Mouse (Mus musculus): ENCODE measurements around the gene Zcchc24.
A peak's percentile ranks its signal among the peaks of the same experiment; 100 is the strongest.
"Not testable (repeated sequence)": the region's sequence is repeated elsewhere in the genome, so short reads cannot be mapped to it uniquely, and the experiment has no call there.

Zcchc24 gene

GRCm38 (mm10) chr14:25768915-25769625 lies at the start of gene Zcchc24:
Gene Zcchc24, minus strand, starts transcription at chr14:25769039.
- DNase-seq (ENCODE audit: low read depth, low spot score), result peak; percentile 96

- peak; percentile 79 for DNase-seq (ENCODE audit: low read depth, low spot score)
Observed at GRCm38 (mm10) chr14:25816416-25816815, 47.6 kb upstream of the Zcchc24 start.

DNA sequence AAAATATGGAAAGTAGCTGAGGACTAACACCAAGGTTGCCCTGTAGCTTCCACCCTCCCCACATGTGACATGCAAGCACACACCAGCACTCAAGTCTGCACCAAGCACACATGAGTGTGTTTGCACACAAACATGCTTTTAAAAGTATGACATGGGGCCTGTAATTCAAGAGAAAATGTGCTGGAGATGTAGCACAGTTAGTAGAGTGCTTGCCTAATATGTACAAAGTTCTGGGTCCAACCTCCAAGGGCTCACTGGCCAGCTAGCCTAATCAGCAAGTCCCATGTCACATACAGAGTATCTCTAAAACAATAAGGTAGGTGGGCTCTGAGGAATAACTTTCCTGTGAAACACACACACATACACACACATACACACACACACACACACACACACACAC lies 45.3 kb upstream of the Zcchc24 start:
- DNase-seq (ENCODE audit: low read depth, low spot score), result no peak

DNA sequence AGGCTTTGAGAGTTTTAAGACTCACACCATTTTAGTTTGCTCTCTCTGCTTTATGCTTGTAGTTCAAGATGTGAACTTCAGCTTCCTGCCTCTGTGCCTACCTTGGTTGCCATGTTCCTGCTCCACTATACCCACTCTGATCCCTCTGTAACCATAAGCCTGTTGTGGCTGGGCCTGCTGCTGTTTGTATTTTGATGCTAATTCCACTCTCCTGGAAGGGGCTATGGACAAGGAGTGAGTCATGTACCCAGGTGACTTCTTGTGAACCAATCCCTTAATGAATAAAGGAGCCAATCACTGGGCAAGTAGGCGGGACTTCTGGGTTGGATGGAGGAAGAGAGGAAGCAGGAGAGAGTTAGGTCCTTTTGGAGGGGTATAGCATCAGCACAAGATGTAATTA lies 42.2 kb upstream of the Zcchc24 start:
- not testable (repeated sequence) for DNase-seq (ENCODE audit: low read depth, low spot score)

- DNase-seq (ENCODE audit: low read depth, low spot score), result no peak
Observed at GRCm38 (mm10) chr14:25806561-25806960, 37.7 kb upstream of the Zcchc24 start.

DNA sequence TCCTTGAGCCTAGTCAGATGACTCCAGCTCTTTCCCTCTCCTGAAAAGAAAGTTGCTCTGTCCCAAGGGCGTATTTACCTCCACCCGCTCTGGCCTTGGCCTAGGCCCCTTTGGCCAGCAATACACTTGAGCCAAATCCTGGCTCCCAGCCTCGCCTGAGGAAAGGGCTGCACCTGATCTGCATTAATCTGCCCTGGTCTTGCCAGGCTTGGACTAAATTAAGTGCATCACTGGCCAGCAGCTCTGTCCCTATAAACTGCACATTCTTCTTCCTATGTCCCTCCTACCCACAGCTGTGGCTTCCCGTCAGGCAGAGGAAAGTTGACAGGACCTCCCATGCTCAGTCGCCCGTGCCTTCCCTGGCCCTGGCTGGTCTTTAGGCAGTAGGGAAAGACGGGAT lies 37.0 kb upstream of the Zcchc24 start:
- no peak for DNase-seq (ENCODE audit: low read depth, low spot score)

DNA sequence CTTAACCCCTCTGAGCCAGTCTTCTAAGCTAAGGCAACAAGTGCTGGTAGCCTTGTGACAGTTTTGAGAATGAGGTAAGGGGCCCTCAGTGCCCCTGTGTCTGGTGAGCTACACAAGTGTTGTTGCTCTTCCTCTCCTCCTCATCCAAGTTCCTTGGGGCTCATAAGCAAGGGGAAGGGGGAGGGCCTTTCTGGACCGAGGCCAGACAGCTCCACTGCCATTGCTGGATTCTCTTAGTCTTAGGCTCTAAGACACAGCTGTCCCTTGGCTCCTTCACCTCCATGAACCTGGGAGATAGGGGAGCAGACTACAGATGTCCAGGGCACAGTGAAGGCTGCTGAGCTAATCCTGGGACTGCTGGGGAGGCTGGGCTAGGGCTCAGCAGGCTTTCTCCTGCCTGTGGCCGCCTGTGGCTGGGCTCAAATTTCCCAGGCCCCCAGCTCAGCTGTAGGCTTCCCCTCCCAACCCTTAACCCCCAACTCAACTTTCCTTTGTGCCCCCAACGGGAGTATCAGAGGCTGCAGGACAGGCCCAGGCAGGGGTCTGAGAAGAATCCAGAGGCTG lies 34.5 kb upstream of the Zcchc24 start:
- no peak for DNase-seq (ENCODE audit: low read depth, low spot score)

DNA sequence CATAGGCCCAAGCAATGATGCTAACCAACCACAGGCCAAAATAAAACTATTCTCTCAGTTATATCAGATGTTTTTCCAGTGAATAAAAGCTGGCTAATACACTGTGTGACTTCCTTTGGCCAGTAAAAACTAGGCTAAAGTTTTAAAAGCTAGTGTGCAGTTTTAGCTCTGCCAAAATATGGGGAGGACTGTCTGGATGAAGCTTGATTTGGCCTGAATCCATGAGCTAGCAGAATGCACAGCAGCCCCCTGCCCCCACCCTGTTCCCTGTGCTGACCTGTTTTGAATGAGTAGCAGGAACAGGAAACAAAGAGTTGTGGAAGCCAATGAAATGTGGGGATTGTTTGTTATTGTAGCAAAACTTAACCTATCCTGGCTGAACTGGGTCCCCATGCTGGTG lies 33.7 kb upstream of the Zcchc24 start:
- no peak for DNase-seq (ENCODE audit: low read depth, low spot score)

DNA sequence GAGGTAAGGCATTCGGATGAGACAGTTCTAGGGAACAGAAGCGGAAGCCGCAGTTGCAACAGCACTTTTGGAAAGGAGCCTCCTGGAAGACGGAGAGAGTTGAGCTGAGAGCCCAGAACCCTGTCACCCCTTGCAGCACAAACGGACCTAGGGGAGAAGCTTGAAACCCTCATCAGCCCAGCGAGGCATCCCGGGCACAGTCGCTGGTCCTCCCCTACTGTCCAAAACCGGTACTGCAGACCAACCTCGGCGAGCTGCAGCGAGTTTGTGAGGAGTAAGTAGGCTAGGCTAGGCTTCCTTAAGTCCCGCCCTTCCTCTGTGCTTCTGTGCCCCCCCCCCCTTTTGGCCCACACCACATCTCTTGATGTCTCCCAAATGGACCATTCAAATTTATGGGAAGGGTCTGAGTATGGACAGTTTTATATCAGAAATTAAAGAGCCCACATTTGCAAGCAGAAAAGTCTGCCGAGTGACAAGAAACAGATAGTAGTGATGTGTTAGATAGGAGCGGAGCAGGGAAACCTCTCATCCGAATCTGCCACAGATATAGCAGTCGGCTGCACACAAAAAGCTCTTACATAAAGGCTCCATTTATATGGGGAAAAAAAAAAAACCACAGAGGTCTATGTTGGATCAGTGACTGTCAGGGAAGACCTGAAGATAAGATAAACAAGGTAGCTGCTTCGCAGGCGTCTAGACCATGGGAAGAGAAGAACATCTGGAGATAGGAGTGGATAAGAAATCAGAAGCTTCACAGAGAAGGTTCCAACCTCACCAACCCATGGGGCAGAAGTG lies 31.5 kb upstream of the Zcchc24 start:
- DNase-seq (ENCODE audit: low read depth, low spot score), result peak; percentile 84

- DNase-seq (ENCODE audit: low read depth, low spot score), result peak; percentile 66
Observed at GRCm38 (mm10) chr14:25796619-25797018, 27.8 kb upstream of the Zcchc24 start.

DNA sequence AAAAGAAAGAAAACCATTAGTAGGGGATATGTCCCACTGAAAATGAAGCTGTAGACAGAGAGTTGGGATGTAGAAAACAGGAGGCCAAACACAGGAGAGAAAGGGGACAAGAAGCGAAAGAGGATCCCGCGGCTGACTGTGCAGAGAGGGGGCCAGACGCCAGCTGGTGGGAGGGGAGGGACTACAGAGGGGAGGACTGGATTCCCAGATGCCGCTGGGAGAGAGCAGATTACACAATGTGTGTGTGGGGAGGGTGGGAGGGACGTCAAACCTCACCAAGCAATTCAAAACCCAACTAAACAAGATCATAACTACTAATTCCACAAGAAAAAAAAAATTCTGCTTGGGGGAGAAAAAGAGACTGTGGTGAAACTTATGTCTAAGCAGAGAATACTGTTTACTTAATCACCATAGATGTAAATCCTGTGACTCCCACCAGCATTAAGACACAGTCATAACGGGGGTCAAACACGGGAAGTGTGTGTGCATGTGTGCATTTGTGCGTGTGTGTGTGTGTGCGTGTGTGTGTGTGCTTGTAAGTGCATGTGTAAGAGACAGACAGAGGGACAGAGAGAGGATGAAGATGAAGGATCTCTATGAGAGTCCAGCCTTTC lies 26.8 kb upstream of the Zcchc24 start:
- DNase-seq (ENCODE audit: low read depth, low spot score), result peak; percentile 50

GRCm38 (mm10) chr14:25795067-25795466 lies 26.2 kb upstream of the Zcchc24 start:
- no peak for DNase-seq (ENCODE audit: low read depth, low spot score)

GRCm38 (mm10) chr14:25794331-25794730 lies 25.5 kb upstream of the Zcchc24 start:
- no peak for DNase-seq (ENCODE audit: low read depth, low spot score)

GRCm38 (mm10) chr14:25790768-25791302 lies 22.0 kb upstream of the Zcchc24 start:
- DNase-seq (ENCODE audit: low read depth, low spot score), result no peak

DNA sequence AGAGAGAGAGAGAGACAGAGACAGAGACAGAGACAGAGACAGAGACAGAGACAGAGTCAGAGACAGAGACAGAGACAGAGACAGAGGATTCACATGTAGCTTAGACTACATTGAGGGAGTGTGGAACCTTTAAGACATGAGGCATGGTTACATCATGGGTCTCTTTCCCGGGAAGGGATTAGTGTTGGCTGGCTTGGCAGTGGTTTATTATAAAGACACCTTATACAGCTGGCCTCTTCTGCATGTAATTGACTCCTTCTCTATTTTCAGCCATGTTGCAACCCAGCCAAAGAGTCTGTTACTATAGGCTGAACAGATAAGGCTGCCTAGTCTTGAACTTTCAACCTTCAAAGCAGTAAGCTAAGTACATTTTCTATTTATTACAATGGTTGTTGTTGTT lies 21.1 kb upstream of the Zcchc24 start:
- no peak for DNase-seq (ENCODE audit: low read depth, low spot score)

DNA sequence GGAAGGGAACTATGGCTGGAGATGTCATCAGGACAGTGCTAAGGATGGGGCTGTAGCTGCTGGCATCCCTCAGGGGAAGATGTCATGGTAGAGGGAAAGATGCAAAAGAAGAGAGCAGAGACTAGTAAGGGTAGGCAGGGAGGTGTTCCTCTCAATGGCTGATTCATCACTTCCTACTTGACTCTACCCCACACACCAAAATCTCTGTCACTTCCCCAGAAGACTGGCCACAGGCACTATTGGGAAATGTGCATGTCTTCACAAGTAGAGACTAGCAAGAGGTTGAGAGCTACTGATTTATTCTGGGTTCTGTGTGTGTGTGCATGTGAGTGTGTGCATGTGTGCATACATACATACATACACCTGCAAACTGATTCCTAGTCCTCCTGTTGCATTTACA lies 20.4 kb upstream of the Zcchc24 start:
- DNase-seq (ENCODE audit: low read depth, low spot score), result no peak

- DNase-seq (ENCODE audit: low read depth, low spot score), result no peak
Observed at GRCm38 (mm10) chr14:25788201-25788600, 19.4 kb upstream of the Zcchc24 start.

DNA sequence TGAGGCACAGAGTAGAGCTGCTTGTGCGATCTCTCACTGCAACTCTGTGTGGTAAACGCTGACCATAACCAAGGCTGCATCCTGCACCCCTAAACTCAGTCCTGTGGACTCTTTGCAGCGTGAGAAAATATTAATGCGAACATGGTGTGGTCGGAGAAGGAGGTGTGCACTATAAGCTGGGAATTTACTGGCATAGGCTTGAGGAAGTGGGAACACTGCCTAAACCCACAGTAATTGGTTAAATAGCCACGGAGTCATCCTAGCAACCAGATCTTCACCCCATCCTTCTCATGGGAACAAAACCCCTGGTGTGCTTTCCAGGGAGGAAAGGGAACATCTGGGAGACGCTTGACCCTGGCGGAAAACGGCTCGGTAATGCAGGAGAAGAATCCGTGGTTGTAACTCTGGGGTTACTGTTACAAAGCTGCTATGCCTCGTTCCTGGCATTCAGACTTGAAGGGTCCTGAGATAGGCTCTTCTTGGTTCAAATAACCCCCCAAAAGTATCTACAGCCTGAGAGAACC lies 18.6 kb upstream of the Zcchc24 start:
- DNase-seq (ENCODE audit: low read depth, low spot score), result no peak

- no peak for DNase-seq (ENCODE audit: low read depth, low spot score)
Observed at GRCm38 (mm10) chr14:25786959-25787358, 18.1 kb upstream of the Zcchc24 start.

GRCm38 (mm10) chr14:25785210-25785609 lies 16.4 kb upstream of the Zcchc24 start:
- DNase-seq (ENCODE audit: low read depth, low spot score), result no peak

DNA sequence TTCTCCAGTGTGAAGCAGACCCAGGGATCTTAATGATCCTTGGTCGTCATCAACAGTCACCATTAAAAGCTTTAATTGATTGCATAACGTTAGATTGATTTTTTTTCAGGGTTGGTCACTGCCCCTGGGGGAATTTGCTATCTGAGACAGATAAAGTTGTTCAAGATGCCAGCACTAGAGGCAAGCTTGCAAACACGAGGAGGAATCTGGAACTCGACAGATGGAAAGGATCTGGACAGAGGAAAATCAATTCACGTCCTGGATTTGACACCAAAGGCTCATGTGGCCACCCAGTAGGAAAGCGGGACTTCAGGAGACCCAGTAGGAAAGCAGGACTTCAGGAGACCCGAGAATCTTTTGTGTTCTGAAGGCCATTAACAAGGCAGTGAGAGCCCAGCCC lies 14.4 kb upstream of the Zcchc24 start:
- no peak for DNase-seq (ENCODE audit: low read depth, low spot score)

GRCm38 (mm10) chr14:25780601-25781000 lies 11.8 kb upstream of the Zcchc24 start:
- no peak for DNase-seq (ENCODE audit: low read depth, low spot score)
